In genomic region chr2:84840016-84840747, GRCm38 (mm10) we compare ENCODE assay signal across 9 mouse cellular contexts. TPM values are rescaled to one million over a fixed set of nuclear protein-coding genes. Genes with fewer than 3 reads are reported as not detected.
A peak's percentile ranks its signal among the peaks of the same experiment; 100 is the strongest.
DNase-seq lines count a peak whose midpoint lies in the region; ATAC-seq and TF ChIP-seq lines count a peak whose summit lies in the region.
"Had no signal": no experiment of that assay in that cellular context is flagged by ENCODE, and none has a peak within 500 bp of the region (broad histone marks: within the 10 kb centered on the region; RNA-seq: fewer than 3 reads in every experiment).

No protein-coding gene starts in this region.

- H3K9me3 ChIP-seq in embryonic facial prominence, embryonic 12.5 days: no peaks in the 10 kb centered on the region
- no peaks in the 10 kb centered on the region for H3K9me3 ChIP-seq in heart, embryonic 10.5 days
- no peaks in the 10 kb centered on the region for H3K9me3 ChIP-seq in lung, postnatal 0 days (ENCODE audit: low read length)
- H3K9me3 ChIP-seq: G1E had no signal

- ATAC-seq in embryonic facial prominence, embryonic 12.5 days (ENCODE audit: insufficient number of reproducible peaks, insufficient read depth, low FRiP score, low TSS enrichment): peak; percentile 87
- peak; percentile 91 for ATAC-seq in lung, postnatal 0 days

- H3K4me3 ChIP-seq in cerebellum, adult 2 months (replicated peaks; ENCODE audit: insufficient read depth, low read depth, low read length): no peak overlapping the region
- H3K4me3 ChIP-seq in embryonic facial prominence, embryonic 12.5 days: peak overlapping the region; percentile 73
- H3K4me3 ChIP-seq in heart, embryonic 10.5 days: peak overlapping the region; percentile 87
- H3K4me3 ChIP-seq in lung, postnatal 0 days (ENCODE audit: low read depth, low read length): peak overlapping the region; percentile 58

- H3K27ac ChIP-seq in cerebellum, adult 2 months (ENCODE audit: insufficient read depth, low read length): no peak overlapping the region
- H3K27ac ChIP-seq in embryonic facial prominence, embryonic 12.5 days: peak overlapping the region; percentile 90
- peak overlapping the region; percentile 97 for H3K27ac ChIP-seq in heart, embryonic 10.5 days
- H3K27ac ChIP-seq in lung, postnatal 0 days (ENCODE audit: low read length): peak overlapping the region; percentile 74

- H3K27me3 ChIP-seq in cerebellum, adult 2 months (ENCODE audit: control insufficient read depth, insufficient read depth, low read length): no peaks in the 10 kb centered on the region; the same call in 1 of the 2 replicates
- H3K27me3 ChIP-seq in embryonic facial prominence, embryonic 12.5 days: peaks cover 4% of the 10 kb centered on the region; the same call in 1 of the 2 replicates
- peaks cover 17% of the 10 kb centered on the region for H3K27me3 ChIP-seq in heart, embryonic 10.5 days (ENCODE audit: insufficient read depth, poor library complexity, severe bottlenecking)
- 0 out of 2 replicates have a peak, but pooled peaks cover 3% of the 10 kb centered on the region for H3K27me3 ChIP-seq in lung, postnatal 0 days (replicated peaks; ENCODE audit: insufficient read depth, low read length)

- TF ChIP-seq EP300 in lung, postnatal 0 days (IDR thresholded peaks at IDR 0.05): no peak

- H3K4me1 ChIP-seq in cerebellum, adult 2 months (ENCODE audit: control insufficient read depth, insufficient read depth, low read length): no peaks in the 10 kb centered on the region
- peaks cover 14% of the 10 kb centered on the region for H3K4me1 ChIP-seq in embryonic facial prominence, embryonic 12.5 days
- H3K4me1 ChIP-seq in heart, embryonic 10.5 days: peaks cover 40% of the 10 kb centered on the region
- peaks cover 7% of the 10 kb centered on the region; the same call in 1 of the 2 replicates for H3K4me1 ChIP-seq in lung, postnatal 0 days (ENCODE audit: insufficient read depth, low read depth, low read length)

- WGBS in cerebellum, adult 2 months: under 1% methylated on average over 54 of the region's 54 CpGs
- 0% methylated on average over 54 of the region's 54 CpGs for WGBS in embryonic facial prominence, embryonic 12.5 days
- under 1% methylated on average over 54 of the region's 54 CpGs for WGBS in heart, embryonic 10.5 days
- under 1% methylated on average over 53 of the region's 54 CpGs for WGBS in lung, postnatal 0 days

- H3K36me3 ChIP-seq in embryonic facial prominence, embryonic 12.5 days: no peaks in the 10 kb centered on the region
- H3K36me3 ChIP-seq in heart, embryonic 10.5 days: peaks cover 18% of the 10 kb centered on the region
- H3K36me3 ChIP-seq in lung, postnatal 0 days (ENCODE audit: insufficient read depth, low read length): no peaks in the 10 kb centered on the region
- H3K36me3 ChIP-seq: G1E had no signal

- TF ChIP-seq POLR2A in cerebellum, adult 2 months (IDR thresholded peaks at IDR 0.05; ENCODE audit: borderline replicate concordance, insufficient read depth, low read length): no peak

- DNase-seq in cerebellum, postnatal 14 days: peak; percentile 31 to 54
- DNase-seq in cerebellum, adult 2 months: no peak
- peak; percentile 95 for DNase-seq in heart, embryonic 10.5 days (ENCODE audit: low spot score)
- peak; percentile 30 to 35 for DNase-seq in kidney, adult 8-10 months
- peak; percentile 81 for DNase-seq in lung, postnatal 0 days (ENCODE audit: low spot score)
- DNase-seq in ovary, postnatal 14 days (ENCODE audit: low spot score): peak; percentile 50
- DNase-seq in urinary bladder, postnatal 14 days (ENCODE audit: low spot score): peak; percentile 71

- peak overlapping the region; percentile 86 for H3K4me2 ChIP-seq in embryonic facial prominence, embryonic 12.5 days (replicated peaks)
- H3K4me2 ChIP-seq in lung, postnatal 0 days (replicated peaks; ENCODE audit: low read depth, low read length): peak overlapping the region; percentile 80

- no peak for TF ChIP-seq CTCF in cerebellum, adult 2 months (IDR thresholded peaks at IDR 0.05; ENCODE audit: borderline replicate concordance, insufficient read depth, low read depth, low read length)
- peak; percentile 20 for TF ChIP-seq CTCF in lung, postnatal 0 days (IDR thresholded peaks at IDR 0.05)

- peak overlapping the region; percentile 79 for H3K9ac ChIP-seq in embryonic facial prominence, embryonic 12.5 days
- peak overlapping the region; percentile 71 for H3K9ac ChIP-seq in lung, postnatal 0 days (replicated peaks; ENCODE audit: low read depth)

RNA-seq across cellular contexts. Expression of gene Slc43a1, which starts 1.5 kb away (rescaled TPM):
- 0.25 and 0.43 TPM in 2 replicates for polyA plus RNA-seq in cerebellum, adult 2 months (2012; rRNA removed)
- polyA plus RNA-seq in embryonic facial prominence, embryonic 12.5 days (2016; fragmentation: Nextera tagmentation; extraction: Ambion mirVana): 19.0 and 19.6 TPM in 2 replicates
- polyA plus RNA-seq in heart, embryonic 10.5 days (2016; fragmentation: Nextera tagmentation; extraction: Ambion mirVana): 38.9 and 41.0 TPM in 2 replicates
- 4.9 and 6.6 TPM in 2 replicates for polyA plus RNA-seq in lung, postnatal 0 days (2015; fragmentation: Nextera tagmentation; extraction: Ambion mirVana)
- polyA plus RNA-seq: G1E had no signal

RNA-seq across cellular contexts. Expression of gene Timm10, which starts 13.4 kb away (rescaled TPM):
- 83.3 and 88.4 TPM in 2 replicates for polyA plus RNA-seq in cerebellum, adult 2 months (2012; rRNA removed)
- polyA plus RNA-seq in embryonic facial prominence, embryonic 12.5 days (2016; fragmentation: Nextera tagmentation; extraction: Ambion mirVana): 39.4 and 41.3 TPM in 2 replicates
- polyA plus RNA-seq in heart, embryonic 10.5 days (2016; fragmentation: Nextera tagmentation; extraction: Ambion mirVana): 82.9 and 92.9 TPM in 2 replicates
- polyA plus RNA-seq in lung, postnatal 0 days (2015; fragmentation: Nextera tagmentation; extraction: Ambion mirVana): 24.2 and 28.5 TPM in 2 replicates

RNA-seq across cellular contexts. Expression of gene Smtnl1, which starts 17.7 kb away (rescaled TPM):
- polyA plus RNA-seq in cerebellum, adult 2 months (2012; rRNA removed): not detected in 2 replicates
- 0.13 and 0.23 TPM in 2 replicates for polyA plus RNA-seq in embryonic facial prominence, embryonic 12.5 days (2016; fragmentation: Nextera tagmentation; extraction: Ambion mirVana)
- 0.18 and 0.19 TPM in 2 replicates for polyA plus RNA-seq in heart, embryonic 10.5 days (2016; fragmentation: Nextera tagmentation; extraction: Ambion mirVana)
- 0.44 and 0.53 TPM in 2 replicates for polyA plus RNA-seq in lung, postnatal 0 days (2015; fragmentation: Nextera tagmentation; extraction: Ambion mirVana)
- polyA plus RNA-seq: G1E had no signal

RNA-seq across cellular contexts. Expression of gene Ube2l6, which starts 41.6 kb away (rescaled TPM):
- 6.4 and 7.8 TPM in 2 replicates for polyA plus RNA-seq in cerebellum, adult 2 months (2012; rRNA removed)
- polyA plus RNA-seq in embryonic facial prominence, embryonic 12.5 days (2016; fragmentation: Nextera tagmentation; extraction: Ambion mirVana): 32.9 and 33.5 TPM in 2 replicates
- polyA plus RNA-seq in heart, embryonic 10.5 days (2016; fragmentation: Nextera tagmentation; extraction: Ambion mirVana): 51.3 and 65.3 TPM in 2 replicates
- 83.7 and 85.6 TPM in 2 replicates for polyA plus RNA-seq in lung, postnatal 0 days (2015; fragmentation: Nextera tagmentation; extraction: Ambion mirVana)

RNA-seq across cellular contexts. Expression of gene Rtn4rl2, which starts 46.3 kb away (rescaled TPM):
- polyA plus RNA-seq in cerebellum, adult 2 months (2012; rRNA removed): 1.2 and 1.7 TPM in 2 replicates
- polyA plus RNA-seq in embryonic facial prominence, embryonic 12.5 days (2016; fragmentation: Nextera tagmentation; extraction: Ambion mirVana): 5.2 and 5.4 TPM in 2 replicates
- polyA plus RNA-seq in heart, embryonic 10.5 days (2016; fragmentation: Nextera tagmentation; extraction: Ambion mirVana): 0.33 and 0.88 TPM in 2 replicates
- 0.62 and 1.1 TPM in 2 replicates for polyA plus RNA-seq in lung, postnatal 0 days (2015; fragmentation: Nextera tagmentation; extraction: Ambion mirVana)
- polyA plus RNA-seq: G1E had no signal

Comparison
In these comparisons a context has a peak if more than half of its experiments do, and no peak if none do; other contexts are left out.
1. DNase-seq: peak in cerebellum, postnatal 14 days (2 of 2), heart, embryonic 10.5 days (single experiment), kidney, adult 8-10 months (2 of 2), lung, postnatal 0 days (single experiment), ovary, postnatal 14 days (single experiment) and urinary bladder, postnatal 14 days (single experiment); none in cerebellum, adult 2 months (0 of 2).